Mouse (Mus musculus) ES-Bruce4 (cell line): Measurements from ENCODE around the gene Ddah2. TPM values are rescaled to one million over a fixed set of nuclear protein-coding genes. Genes with fewer than 3 reads are reported as not detected.

Source experiments
- H3K27ac ChIP-seq: 2 replicates; pipeline ENCODE4 v1.5.1; 2012; ENCODE audit warnings: low read length, inconsistent platforms; ENCODE audit not compliant: insufficient read depth
- H3K27me3 ChIP-seq: 2 replicates; pipeline ENCODE4 v1.6.1; 2012; ENCODE audit warnings: mild to moderate bottlenecking, low read length, inconsistent platforms; ENCODE audit not compliant: control insufficient read depth, poor library complexity, insufficient read depth, severe bottlenecking
- H3K36me3 ChIP-seq: 2 replicates; pipeline ENCODE4 v1.6.1; 2012; ENCODE audit warnings: inconsistent platforms, mild to moderate bottlenecking, low read length, moderate library complexity; ENCODE audit not compliant: control insufficient read depth, poor library complexity, insufficient read depth, severe bottlenecking
- H3K4me1 ChIP-seq: one replicate; pipeline ENCODE4 v1.8.1; 2011; ENCODE audit warnings: low read length; ENCODE audit not compliant: control insufficient read depth, insufficient read depth
- H3K4me3 ChIP-seq: 2 replicates; pipeline ENCODE4 v1.5.1; 2011; ENCODE audit warnings: low read depth, mild to moderate bottlenecking, low read length
- H3K9ac ChIP-seq: 2 replicates; pipeline ENCODE4 v1.6.1; 2012; ENCODE audit warnings: low read depth, mild to moderate bottlenecking, inconsistent platforms; ENCODE audit not compliant: poor library complexity, severe bottlenecking
- H3K9me3 ChIP-seq: replicated peaks from 2 replicates; pipeline ENCODE4 v1.6.1; 2012; ENCODE audit warnings: mild to moderate bottlenecking, low read length, inconsistent platforms; ENCODE audit not compliant: control insufficient read depth, poor library complexity, insufficient read depth, severe bottlenecking
- CTCF ChIP-seq: IDR thresholded peaks from one replicate; pipeline ENCODE4 v1.8.1; 2011; ENCODE audit warnings: low read depth, low read length
- EP300 ChIP-seq: IDR thresholded peaks from 2 replicates; pipeline ENCODE4 v1.6.1; 2011; ENCODE audit warnings: low read depth, low read length; ENCODE audit not compliant: insufficient read depth
- POLR2A ChIP-seq: IDR thresholded peaks from one replicate; pipeline ENCODE4 v1.8.1; 2011; ENCODE audit warnings: low read length; ENCODE audit not compliant: insufficient read depth
- polyA plus RNA-seq: library from polyadenylated mRNA; stranded (reverse); fragments of >200 nt; gene quantifications from 2 replicates; pipeline ENCODE4 v1.2.4, GENCODE M21; 2011; ENCODE audit warnings: low read depth; ENCODE audit not compliant: missing spikeins, insufficient read depth, insufficient read length

Gene Ddah2
- polyA plus RNA-seq, 1 experiment: 92.5 TPM

- Histone ChIP-seq H3K27me3 (no peaks in the 10 kb centered on the region), H3K4me3 (no peak overlapping the region), H3K36me3 (no peaks in the 10 kb centered on the region), H3K9me3 (no peaks in the 10 kb centered on the region), H3K27ac (no peak overlapping the region), H3K4me1 (peaks cover 5% of the 10 kb centered on the region), H3K9ac (no peak overlapping the region)
- TF ChIP-seq POLR2A (no peak), CTCF (no peak), EP300 (no peak)
These were observed 33.9 kb upstream of the Ddah2 start for GRCm38 (mm10) chr17:35024691-35025488.

GRCm38 (mm10) chr17:35026206-35026605, 32.6 kb upstream of the Ddah2 start:
- Histone ChIP-seq H3K9ac (no peak overlapping the region), H3K27me3 (no peaks in the 10 kb centered on the region), H3K36me3 (no peaks in the 10 kb centered on the region), H3K4me1 (peaks cover 5% of the 10 kb centered on the region), H3K27ac (no peak overlapping the region), H3K4me3 (no peak overlapping the region), H3K9me3 (no peaks in the 10 kb centered on the region)
- TF ChIP-seq EP300 (no peak), CTCF (no peak), POLR2A (no peak)

GRCm38 (mm10) chr17:35027277-35028068, 31.4 kb upstream of the Ddah2 start, which contains the start of gene Sapcd1:
Gene Sapcd1 (minus strand): TSS chr17:35028016.
- Histone ChIP-seq H3K27ac (no peak within 1 kb of the TSS), H3K4me3 (no peak within 1 kb of the TSS), H3K36me3 (no peaks in the 10 kb centered on the region), H3K4me1 (peaks cover 5% of the 10 kb centered on the region), H3K27me3 (no peaks in the 10 kb centered on the region), H3K9ac (no peak within 1 kb of the TSS), H3K9me3 (no peaks in the 10 kb centered on the region)
- TF ChIP-seq CTCF: no peak
- TF ChIP-seq EP300: no peak

- H3K36me3 ChIP-seq: no peaks in the 10 kb centered on the region
- H3K4me3 ChIP-seq: no peak overlapping the region
- H3K9ac ChIP-seq: no peak overlapping the region
- no peaks in the 10 kb centered on the region for H3K27me3 ChIP-seq
- TF ChIP-seq POLR2A (no peak), EP300 (no peak), CTCF (no peak)
- no peak overlapping the region for H3K27ac ChIP-seq
- peaks cover 2% of the 10 kb centered on the region for H3K4me1 ChIP-seq
- H3K9me3 ChIP-seq: no peaks in the 10 kb centered on the region
These were observed 30.5 kb upstream of the Ddah2 start for GRCm38 (mm10) chr17:35028315-35028714.

- H3K27ac ChIP-seq: no peak overlapping the region
- H3K27me3 ChIP-seq: no peaks in the 10 kb centered on the region
- no peak overlapping the region for H3K4me3 ChIP-seq
- H3K4me1 ChIP-seq: peaks cover 2% of the 10 kb centered on the region
- H3K36me3 ChIP-seq: no peaks in the 10 kb centered on the region
- no peak overlapping the region for H3K9ac ChIP-seq
- no peaks in the 10 kb centered on the region for H3K9me3 ChIP-seq
- no peak for TF ChIP-seq EP300
- TF ChIP-seq CTCF: peak; percentile 59
- no peak for TF ChIP-seq POLR2A
These were observed 28.9 kb upstream of the Ddah2 start for GRCm38 (mm10) chr17:35029691-35030532.
